Mouse (Mus musculus): Measurements from ENCODE around the gene Slc12a4.

- TF ChIP-seq POLR2A (IDR thresholded peaks at IDR 0.05; ENCODE audit: low read depth, low read length) (no peak), CTCF (IDR thresholded peaks at IDR 0.05; ENCODE audit: extremely low read depth, insufficient read length, insufficient replicate concordance, low read depth, low read length) (no peak)
Observed at GRCm38 (mm10) chr8:105943321-105943739, 22.6 kb downstream of the Slc12a4 start, which contains the start of gene Lcat.

Measured in small intestine, adult 2 months (tissue).